Mouse (Mus musculus) forelimb bud, embryonic 11.5 days (tissue): ENCODE results near the gene Zfp446.
A peak's percentile ranks its signal among the peaks of the same experiment; 100 is the strongest.
"Not testable (repeated sequence)": the region's sequence is repeated elsewhere in the genome, so short reads cannot be mapped to it uniquely, and the experiment has no call there.

Experiments used
- DNase-seq: peaks from one replicate; pipeline ENCODE4 v3.0.0-alpha.2; 2012; ENCODE audit warnings: low read depth, low spot score

Gene Zfp446

DNA sequence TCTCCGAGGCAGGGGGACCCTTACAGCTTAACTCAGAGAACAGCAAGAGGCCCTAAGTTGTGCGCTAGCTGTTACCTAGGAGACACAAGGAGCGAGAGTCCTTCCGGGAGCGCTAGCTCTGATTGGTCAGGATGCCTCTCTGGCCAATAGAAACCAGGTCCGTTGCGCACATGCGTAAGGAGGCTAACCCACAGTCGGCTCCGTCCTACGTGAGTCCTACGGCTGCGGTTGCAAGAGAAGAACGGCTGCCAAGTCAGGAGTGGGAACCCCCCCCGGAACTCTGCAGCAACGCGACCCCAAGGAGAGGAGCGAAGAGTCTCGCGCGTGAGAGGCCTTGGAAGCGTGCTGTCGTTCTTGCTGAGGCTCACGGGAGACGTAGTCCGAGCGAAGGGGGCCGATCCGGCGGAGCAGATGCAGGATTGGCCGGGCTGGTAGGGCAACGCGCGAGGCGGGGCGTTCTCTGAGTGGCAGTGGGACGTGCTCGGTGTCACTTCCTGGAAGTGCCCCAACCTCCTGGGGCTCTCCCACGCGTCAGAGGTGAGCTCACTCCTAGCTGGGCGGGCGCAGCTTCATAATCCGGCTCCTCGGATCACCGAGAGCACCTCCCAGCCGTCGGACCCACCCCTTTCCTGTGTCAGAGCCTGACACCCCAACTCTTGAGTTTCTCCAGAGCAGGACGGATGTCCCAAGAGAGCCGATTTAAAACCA is at the start of gene Zfp446:
Gene Zfp446 (plus strand): TSS at position 167 of the 708 bp plus-strand sequence.
- peak; percentile 96 for DNase-seq

DNA sequence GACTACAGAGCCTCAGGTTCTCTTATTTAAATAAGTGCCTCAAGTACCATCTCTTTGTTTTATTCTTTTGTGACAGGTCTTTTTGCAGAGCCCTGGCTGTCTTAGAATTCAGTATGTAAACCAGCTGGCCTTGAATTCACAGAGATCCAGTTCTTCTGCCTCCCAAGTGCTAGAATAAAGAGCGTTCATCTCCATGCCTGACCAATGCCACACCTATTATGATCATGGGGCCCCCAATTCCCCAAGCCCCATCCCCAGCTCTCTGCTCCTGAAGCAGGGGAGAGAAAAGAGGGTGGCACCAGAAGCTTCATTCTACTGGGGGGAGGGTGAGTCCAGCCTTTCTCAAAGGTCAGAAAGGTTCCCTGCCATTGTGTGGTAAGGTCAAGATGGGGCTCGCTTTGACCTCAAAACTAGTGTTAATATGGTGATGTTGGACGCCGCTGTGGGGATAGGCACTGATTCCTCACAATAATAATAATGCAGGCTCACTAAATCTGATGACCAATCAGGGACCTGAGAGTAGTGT is 44.0 kb upstream of the Zfp446 start:
- no peak for DNase-seq

DNA sequence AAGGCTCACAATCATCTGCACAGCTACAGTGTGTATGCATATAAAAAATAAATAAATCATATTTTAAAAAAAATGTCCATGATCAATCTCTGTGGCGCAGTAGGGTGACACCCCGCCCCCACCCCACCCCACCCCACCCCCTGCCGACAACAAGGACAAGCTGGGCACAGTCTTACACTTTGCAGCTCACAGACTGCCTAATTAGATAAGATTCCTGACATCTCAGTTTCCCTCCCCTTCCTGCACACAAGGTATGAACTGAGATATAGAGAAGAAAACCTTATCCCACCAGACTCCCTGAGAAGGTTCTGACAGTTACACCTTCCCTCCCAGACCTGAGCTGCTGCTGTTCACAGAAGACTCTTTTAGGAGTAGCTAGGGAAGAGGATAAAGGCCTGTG is 42.8 kb upstream of the Zfp446 start:
- no peak for DNase-seq

DNA sequence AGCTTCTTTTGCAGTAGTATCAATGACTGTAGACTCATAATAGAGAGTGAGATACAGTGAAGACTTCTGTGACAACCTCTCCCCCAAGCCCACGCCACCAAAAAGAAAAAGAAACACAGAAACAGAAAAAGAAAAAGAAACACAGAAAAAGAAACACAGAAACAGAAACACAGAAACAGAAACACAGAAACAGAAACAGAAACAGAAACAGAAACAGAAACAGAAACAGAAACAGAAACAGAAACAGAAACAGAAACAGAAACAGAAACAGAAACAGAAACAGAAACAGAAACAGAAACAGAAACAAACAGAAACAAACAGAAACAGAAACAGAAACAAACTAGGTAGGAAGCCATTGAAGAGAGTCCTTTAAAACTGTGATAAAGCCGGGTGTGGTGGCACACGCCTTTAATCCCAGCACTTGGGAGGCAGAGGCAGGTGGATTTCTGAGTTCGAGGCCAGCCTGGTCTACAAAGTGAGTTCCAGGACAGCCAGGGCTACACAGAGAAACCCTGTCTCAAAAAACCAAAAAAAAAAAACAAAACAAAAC is 40.3 kb upstream of the Zfp446 start:
- DNase-seq = not testable (repeated sequence)

DNA sequence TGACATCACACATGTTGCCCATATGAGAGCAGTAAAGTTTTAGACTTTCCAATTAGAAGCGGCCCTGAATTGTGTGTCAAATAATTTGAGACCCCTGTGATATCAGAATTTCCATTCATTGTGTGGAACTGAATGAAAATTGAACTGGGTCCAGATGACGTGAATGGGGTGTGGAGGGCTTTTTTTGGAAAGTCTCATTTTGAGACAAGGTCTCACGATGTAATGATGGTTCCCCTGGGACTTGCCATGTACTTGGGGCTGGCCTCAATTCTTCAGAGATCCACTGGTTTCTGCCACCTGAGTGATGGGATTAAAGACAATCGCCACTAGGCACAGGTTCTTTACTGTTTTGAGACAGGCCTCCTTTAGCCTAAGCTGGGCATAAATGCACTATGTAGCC is 37.0 kb upstream of the Zfp446 start:
- DNase-seq = no peak

DNA sequence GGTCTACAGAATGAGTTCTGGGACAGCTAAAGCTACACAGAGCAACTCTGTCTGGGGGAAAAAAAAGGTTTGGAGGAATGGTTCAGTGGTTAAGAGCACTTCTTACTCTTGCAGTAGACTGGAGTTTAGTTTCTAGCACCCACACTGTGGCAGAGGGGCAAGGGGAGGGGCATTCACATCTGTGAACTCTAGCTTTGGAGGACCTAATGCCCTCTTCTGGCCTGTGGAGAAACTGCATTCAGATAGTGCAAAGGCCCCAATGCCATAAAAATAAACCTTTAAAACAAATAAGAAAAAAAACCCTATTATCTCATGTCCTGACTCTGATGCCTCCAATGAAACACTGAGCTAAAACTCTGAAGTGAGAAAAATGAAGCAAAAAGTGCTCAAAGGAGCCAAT is 34.2 kb upstream of the Zfp446 start:
- no peak for DNase-seq

DNA sequence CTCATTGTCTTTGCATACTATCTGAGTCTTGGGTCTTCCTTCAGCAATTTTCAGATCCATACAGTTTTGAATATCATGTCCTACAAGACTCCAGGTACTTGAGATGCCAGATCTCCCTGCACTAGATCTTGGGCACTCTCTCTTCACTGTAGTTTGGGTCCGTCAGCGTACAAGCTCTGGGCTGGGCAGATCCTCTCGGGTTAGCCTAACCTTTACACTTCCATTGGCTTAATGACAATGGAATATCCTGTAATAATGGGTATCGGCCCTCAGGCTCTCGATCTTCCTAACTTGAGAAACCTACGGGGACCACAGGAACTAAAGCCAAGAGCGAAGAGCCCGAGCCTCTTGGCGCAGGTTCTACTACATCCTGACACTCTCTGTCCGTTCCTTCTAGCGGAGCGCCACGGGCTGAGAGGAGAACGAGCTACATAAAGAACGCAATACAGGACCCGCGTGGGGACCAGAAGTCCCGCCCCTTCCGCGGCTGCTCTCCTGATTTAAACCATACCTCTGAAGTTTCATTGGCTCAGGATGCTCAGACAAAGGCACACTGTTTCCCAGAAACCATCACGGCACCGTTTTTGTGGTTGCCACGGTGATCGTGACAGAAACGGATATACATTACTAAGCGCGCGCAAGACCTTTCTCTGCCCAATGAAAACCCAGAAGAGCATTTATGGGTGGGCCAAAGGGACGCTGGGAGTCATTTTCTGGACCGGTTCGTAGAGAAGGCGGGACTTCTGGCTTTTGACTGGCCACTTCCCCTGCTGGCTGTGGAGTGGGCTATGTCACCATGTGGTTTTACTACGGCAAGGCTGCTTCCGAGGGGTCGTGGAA is 28.4 kb upstream of the Zfp446 start:
- peak; percentile 95 for DNase-seq

DNA sequence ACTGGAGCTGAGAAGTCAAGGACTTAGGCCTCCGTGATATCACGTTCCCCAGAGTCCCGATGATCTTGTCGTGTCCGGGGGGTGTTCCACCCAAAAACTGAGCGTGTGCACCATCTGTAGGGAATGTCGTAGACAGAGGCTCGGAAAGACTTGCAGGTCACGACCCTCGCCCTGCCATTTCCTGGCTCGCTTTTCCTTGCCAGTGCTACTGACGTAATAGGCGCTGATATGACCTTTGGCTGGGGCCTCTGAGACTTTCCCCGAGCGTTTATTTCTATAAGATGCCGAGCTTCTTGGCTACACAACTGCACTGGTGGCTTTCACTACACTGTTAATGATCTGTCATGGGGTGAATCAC is 27.8 kb upstream of the Zfp446 start:
- no peak for DNase-seq

DNA sequence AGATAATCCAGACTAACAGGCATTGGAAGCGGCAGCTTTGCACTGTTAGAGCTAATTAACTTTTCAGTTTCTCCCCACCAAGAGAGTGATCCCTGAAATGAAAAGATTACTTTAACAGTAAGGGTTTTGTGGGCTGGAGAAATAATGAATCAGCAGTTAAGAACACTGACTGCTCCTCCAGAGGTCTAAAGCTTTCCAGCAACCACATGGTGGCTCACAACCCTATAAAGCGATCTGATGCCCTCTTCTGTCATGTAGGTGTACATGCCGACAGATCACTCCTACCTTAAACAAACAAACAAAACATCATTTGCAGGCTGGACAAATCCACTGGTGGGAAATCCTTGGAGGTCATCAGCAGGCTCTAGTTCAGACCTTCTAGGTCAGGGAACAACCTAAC is 22.8 kb upstream of the Zfp446 start:
- DNase-seq = no peak

DNA sequence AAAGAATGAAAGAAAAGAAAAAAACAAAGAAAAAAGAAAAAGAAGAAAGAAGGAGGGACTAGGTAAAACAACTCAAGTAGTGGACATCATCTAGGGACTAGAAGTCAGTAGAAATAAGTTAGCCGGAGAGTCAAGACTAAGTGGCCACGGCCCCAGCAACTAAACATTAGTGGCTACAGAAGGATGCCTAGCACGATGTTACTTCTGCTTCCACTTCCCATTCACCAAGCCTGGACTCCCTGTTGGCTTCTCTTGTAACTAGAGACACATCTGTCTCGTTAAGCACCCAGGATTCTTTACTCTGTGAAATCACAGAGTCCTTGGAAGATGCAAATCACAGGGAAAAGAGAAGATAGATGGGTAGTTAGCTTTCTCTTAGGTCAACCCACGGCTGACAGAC is 20.1 kb upstream of the Zfp446 start:
- no peak for DNase-seq

DNA sequence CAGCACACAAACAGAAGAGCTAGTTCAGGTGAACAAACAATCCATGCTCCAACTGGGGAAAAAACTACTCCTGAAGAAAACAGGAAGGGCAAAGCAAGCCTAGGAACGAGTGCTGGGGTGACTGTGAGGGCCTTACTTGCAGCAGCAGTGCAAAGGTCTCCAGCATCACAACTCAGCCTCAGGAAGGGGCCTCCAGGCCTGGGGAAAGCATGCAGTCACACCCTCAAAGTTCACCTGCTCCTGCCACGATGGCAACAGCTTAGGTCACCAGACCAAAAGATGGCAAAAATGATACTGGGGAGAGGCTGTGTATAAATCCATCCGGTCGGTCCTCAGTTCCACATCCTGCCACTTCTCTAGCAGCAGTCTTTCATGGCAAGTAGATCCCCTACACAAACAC is 18.7 kb upstream of the Zfp446 start:
- DNase-seq = no peak

DNA sequence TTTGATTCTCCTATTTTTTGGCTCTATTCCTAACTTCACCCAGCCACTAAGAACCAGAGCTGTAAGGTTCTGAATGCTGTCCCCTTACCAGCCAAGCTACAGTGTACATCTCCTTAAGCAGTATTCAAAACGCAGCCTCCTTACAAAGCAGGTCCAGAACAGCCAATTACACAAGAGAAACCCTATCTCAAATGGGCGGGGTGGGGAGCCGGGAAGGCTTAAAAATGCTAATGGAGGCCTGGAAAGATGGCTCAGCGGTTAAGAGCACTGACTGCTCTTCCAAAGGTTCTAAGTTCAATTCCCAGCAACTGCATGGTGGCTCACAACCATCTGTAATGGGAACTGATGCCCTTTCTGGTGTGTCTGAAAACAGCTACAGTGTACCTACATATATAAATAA is 17.9 kb upstream of the Zfp446 start:
- no peak for DNase-seq

DNA sequence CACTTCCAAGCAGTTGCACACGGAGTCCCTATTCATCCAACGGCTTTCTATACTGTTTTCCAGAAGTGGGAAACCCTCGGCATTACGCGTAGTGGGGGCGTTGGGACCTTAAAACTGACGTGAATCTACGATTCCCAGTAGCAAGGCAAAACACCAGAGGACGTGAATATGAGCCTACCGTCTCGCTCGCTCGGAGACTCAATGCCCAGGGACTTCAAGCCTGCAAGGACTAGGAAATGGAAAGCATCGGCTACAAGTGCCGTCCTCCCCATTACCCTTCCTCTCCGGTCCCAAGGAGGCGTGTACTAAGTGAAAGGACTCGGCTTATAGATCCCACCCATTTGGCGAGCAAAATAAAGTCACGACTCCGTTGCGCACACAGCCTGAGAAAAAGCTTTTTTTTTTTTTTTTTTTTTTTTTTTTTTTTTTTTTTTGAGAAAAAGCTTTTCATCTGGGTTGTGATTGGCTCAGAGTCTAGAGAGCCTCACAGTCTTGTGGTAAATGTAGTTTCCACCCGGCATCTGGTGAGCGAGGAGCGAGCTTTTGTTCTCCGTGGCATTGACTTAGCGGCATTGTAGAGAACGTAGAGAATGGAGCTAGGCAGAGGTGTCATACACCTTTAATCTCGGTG is 16.0 kb upstream of the Zfp446 start:
- peak; percentile 66 for DNase-seq

DNA sequence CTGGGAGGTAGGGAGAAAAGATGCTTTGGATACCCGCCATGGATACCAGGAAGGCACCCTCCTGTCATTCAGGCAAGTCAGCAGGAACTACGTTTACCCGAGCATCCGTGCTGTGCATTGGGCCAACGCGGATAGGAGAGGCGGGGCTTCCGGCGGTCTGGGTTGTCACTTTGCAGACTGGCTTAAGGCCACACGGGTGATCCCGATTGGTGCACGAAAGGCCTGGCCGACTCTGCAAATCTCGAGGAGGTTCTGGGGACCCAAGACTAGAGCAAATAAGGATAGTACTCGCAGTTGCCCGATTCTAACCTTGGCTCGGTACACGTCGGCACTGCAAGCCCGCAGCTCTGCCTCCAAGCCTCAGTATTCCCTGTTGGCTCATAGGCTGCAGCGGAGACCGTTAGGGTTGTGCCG is 12.0 kb upstream of the Zfp446 start, which contains the start of gene Zfp324:
Gene Zfp324 (plus strand): TSS at position 161 of the 414 bp plus-strand sequence.
- DNase-seq = peak; percentile 77

DNA sequence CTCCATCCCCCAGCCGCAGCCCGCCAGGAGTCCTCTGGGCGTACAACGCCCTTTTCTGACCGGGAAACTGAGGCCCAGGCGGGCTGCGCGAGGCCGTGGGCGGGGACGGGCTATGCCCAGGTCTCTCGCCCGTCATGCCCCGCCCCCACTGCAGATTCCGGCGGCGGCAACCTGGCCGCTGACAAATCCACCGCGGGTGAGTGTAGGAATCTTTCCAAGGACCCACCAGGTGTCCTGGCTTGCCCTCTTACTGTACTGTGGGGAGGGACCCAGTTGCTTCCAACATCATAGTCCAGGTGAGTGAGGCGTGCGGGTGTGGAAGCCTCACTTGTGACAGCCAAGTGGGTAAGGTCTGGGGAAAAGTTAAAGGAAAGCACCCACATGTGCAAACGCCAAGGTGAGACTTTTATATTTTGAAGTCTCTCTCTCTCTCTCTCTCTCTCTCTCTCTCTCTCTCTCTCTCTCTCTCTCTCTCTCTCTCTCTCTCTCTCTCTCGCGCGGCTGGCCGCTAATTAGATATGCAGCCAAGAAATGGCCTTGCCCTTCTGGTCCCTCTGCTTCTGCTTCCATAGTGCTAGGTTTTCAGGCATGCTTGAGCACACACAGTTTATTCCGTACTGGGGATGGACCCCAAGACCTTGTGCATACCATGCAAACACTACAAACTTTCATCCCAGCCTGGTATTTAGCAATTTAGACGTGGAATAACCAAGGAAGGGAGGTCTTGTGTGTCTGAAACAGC is 11.4 kb upstream of the Zfp446 start:
- no peak for DNase-seq

DNA sequence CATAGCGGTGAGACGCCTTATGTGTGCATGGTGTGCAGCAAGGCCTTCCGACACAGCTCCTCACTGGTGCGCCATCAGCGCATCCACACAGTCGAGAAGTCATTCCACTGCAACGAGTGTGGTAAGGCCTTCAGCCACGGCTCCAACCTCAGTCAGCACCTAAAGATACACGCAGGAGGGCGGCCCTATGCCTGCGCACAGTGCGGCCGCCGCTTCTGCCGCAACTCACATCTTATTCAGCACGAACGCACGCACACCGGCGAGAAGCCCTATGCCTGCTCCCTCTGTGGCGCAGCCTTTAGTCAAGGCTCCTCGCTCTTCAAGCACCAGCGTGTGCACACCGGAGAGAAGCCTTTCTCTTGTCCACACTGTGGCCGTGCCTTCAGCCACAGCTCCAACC is 6.7 kb upstream of the Zfp446 start:
- DNase-seq = no peak

DNA sequence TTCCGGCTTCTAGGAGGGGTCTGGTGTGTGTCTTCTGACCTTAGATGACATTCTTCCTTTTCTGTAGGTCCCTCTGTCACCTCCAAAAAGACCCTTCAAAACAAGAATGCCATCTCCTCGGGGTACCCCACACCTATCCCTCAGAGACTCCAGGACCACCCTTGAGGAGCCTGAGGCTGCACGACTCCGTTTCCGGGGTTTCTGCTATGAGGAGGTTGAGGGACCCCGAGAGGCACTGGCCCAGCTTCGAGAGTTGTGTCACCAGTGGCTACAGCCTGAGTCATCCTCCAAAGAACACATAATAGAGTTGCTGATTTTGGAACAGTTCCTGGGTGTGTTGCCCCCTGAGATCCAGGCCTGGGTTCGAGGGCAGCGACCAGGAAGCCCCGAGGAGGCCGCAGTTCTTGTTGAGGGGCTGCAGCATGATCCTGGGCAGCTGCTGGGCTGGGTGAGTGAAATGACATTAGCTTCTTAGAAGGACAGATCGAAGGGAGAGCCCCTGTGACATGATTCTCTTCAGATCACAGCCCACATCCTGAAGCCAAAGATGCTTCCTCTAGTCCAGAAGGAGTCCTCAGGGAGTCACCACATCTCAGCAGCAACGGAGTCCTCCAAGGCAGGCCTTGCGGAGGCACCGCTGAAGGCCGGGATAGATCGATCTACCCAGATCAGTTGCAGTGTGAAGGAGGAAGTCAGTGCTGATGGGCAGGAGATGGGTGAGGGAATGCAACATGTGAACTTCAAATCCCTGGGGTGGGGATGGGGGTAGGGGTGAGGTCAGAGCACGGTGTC is 1.5 kb downstream of the Zfp446 start:
- no peak for DNase-seq

DNA sequence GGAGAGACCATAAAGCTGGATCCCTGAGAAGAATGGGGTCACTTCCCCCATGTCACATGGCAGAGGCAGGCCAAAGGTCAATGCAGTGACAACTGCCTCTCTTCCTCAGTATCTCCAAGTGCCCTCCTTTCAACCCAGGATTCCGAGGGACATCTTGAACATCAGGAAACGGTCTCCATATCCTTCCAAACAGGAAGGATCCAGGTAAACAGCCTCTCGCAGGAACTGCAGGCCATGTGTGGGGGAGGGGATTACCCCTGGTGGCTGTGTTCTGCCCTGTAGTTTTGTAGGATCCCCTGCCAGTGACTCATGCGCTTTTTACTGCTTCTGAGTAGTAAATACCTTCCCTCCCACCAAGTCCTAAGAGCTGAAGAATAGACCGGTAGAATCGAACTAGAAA is 2.1 kb downstream of the Zfp446 start:
- DNase-seq = no peak

DNA sequence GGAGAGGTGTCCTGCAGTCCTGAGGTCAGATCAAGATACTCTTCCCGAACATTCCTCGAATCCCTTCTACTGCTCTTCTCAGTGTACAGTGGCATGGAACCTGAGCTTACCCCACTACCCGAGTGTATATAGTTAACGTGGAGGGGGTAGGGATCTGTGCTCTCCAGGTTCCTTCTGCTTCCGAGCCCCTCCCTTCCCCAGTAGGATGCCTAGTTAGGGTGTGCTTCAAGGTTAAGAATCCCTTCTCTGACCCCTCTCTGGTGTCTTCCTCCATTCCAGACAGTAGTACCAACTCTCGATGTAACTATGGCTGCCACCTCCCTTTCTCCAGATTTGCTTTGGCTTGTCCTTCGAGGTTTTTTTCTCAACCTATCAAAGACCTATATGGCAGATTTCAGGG is 2.6 kb downstream of the Zfp446 start:
- no peak for DNase-seq

DNA sequence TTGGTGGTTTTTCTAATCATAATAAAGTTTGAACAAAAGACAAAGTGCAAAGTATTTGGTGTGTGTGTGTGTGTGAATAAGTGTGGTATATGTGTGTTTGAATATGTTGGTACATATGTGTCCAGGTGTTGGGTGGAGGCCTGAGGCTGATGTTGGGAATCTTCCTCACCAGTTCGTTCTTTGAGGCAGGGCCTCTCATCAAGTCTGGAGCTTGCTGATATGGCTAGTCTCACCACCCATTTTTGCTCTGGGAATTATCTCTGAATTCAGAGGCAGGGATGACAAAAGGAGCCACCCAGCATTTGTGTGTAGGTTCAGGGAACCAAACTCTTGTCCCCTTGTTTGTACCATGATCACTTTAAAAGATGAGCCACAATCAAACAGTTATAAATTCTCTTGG is 8.1 kb downstream of the Zfp446 start:
- DNase-seq = no peak

DNA sequence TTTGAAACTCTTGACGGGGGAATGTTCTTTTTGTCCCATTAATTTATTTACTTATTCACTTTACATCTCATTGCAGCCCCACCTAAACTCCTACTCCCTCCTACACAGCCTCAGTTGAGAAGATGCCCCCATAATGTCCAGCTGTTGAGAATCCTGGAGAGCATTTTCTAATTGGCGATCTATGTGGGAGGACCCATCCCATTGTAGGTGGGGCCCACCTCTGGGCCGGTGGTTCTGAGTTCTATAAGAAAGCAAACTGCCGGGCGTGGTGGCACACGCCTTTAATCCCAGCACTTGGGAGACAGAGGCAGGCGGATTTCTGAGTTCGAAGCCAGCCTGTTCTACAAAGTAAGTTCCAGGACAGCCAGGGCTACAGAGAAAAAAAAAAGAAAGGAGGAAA is 9.3 kb downstream of the Zfp446 start:
- no peak for DNase-seq
